Mouse (Mus musculus) megakaryocyte, embryonic 14.5 days (primary cell): Measurements from ENCODE around the gene Gm8909. TPM values are rescaled to one million over a fixed set of nuclear protein-coding genes. Genes with fewer than 3 reads are reported as not detected.
A peak's percentile ranks its signal among the peaks of the same experiment; 100 is the strongest.

Source experiments
- H3K27me3 ChIP-seq: replicated peaks from 2 replicates; pipeline ENCODE3; 2012; ENCODE audit warnings: inconsistent platforms
- H3K36me3 ChIP-seq: replicated peaks from 2 replicates; pipeline ENCODE3; 2012; ENCODE audit warnings: low read length, inconsistent platforms, mixed read lengths
- H3K4me1 ChIP-seq: 2 replicates; pipeline ENCODE4 v1.6.1; 2012; ENCODE audit warnings: inconsistent platforms
- H3K4me3 ChIP-seq: replicated peaks from 2 replicates; pipeline ENCODE3; 2012; ENCODE audit warnings: moderate library complexity, mild to moderate bottlenecking, inconsistent platforms
- H3K9me3 ChIP-seq: 2 replicates; pipeline ENCODE4 v1.6.1; 2012; ENCODE audit warnings: inconsistent platforms
- FLI1 ChIP-seq: IDR thresholded peaks from 2 replicates; pipeline ENCODE4 v1.6.1; 2012; ENCODE audit warnings: low read length, inconsistent platforms, mixed read lengths
- GATA1 ChIP-seq: IDR thresholded peaks from 3 replicates; pipeline ENCODE4 v1.6.1; 2012; ENCODE audit warnings: mixed read lengths, low read length, inconsistent platforms, borderline replicate concordance
- polyA plus RNA-seq: library from polyadenylated mRNA; stranded (reverse); fragments of >175 nt; gene quantifications from 2 replicates; pipeline ENCODE4 v1.2.3, GENCODE M21; 2012; ENCODE audit warnings: low replicate concordance; ENCODE audit not compliant: insufficient read depth

The Gm8909 gene
- polyA plus RNA-seq = not detected in 2 replicates

DNA sequence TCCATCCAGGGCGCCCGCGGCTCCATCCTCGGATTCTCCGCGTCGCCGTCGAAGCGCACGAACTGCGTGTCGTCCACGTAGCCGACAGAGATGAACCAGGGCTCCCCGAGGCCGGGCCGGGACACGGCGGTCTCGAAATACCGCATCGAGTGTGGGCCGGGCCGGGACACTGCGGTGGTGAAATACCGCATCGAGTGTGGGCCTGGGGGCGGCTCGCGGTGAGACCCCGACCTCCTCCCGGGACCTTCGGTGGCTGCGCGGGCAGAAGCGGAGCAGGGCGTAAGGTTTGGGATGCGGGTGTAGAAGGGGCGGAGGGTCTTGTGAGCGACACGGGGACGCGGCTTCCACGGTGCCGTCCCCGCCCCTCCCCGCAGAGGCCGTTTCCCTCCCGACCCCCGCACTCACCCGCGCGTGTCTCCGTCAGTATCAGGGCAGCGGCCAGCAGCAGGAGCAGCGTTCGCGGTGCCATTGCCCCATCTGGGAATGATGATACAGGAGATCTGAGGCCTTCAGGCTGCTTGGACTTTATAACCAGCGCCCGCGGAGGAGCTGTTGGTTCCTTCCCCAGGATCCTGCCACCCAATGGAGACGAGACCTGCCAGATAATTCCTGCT, at the start of gene Gm8909:
Gene Gm8909 (minus strand): TSS at position 499 of the 614 bp plus-strand sequence.
- no peak for TF ChIP-seq FLI1
- TF ChIP-seq GATA1 = no peak
- Histone ChIP-seq H3K36me3 (no peaks in the 10 kb centered on the region), H3K9me3 (no peaks in the 10 kb centered on the region), H3K27me3 (peaks cover 19% of the 10 kb centered on the region), H3K4me3 (peak within 1 kb of the TSS; percentile 87), H3K4me1 (no peaks in the 10 kb centered on the region)

DNA sequence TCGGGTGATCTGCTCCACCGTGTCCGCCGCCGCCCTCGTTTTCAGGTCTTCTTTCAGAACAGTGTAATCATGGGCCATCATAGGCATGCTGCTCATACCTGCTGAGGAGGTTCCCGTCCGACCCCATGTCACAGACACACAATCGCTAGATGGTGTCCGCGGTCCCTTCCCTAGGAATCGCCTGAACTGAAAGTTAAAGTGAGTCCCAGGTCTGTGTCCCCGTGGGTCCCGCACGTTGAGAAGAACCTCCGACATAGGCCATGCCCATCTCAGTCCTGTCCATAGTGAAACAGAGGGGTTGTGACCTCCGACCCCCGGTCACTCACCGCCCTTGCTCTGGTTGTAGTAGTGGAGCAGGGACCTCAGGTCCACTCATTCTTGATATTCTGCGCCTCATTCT, 47.2 kb upstream of the Gm8909 start:
- Histone ChIP-seq H3K4me1 (peaks cover 10% of the 10 kb centered on the region), H3K27me3 (peaks cover 82% of the 10 kb centered on the region), H3K9me3 (no peaks in the 10 kb centered on the region), H3K36me3 (no peaks in the 10 kb centered on the region), H3K4me3 (peak overlapping the region; percentile 77)
- TF ChIP-seq GATA1 (no peak), FLI1 (no peak)

DNA sequence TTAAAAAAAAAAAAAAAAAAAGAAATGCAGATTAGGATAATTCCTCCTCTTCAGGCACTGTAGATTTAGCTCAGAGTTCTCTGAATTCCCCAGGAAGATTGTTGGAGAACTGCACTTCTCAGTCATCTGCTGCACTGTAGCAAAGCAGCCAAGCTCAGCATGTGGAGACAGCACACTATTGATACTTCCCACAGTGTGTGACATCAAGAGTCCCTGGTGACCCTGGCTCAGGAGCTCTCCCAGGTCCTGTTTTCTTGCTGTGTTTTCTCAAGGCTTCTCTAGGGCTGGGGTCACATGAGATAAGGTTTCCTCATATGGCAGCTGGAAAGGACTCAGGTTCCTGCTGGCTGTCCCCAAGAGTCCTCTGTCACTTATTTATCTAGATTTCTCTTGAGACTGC, 38.5 kb upstream of the Gm8909 start:
- H3K4me3 ChIP-seq = no peak overlapping the region
- H3K27me3 ChIP-seq = peaks cover 72% of the 10 kb centered on the region
- no peaks in the 10 kb centered on the region for H3K36me3 ChIP-seq
- TF ChIP-seq GATA1 (no peak), FLI1 (no peak)
- peaks cover 9% of the 10 kb centered on the region for H3K4me1 ChIP-seq
- no peaks in the 10 kb centered on the region for H3K9me3 ChIP-seq

DNA sequence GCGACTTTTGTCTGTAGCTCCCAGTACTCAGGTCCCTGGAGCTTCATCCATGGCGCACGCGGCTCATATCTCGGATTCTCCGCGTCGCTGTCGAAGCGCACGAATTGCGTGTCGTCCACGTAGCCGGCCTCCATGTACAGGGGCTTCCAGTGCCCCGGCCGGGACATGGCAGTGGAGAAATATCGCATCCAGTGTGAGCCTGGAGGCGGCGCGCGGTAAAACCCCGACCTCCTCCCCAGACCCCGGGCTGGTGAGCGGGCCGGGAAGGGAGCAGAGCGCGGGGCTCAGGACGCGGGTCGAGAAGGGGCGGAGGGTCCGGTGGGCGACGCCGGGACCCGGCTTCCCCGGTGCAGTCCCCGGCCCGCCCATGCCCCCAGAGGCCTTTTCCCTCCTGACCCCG, 37.5 kb upstream of the Gm8909 start:
- no peaks in the 10 kb centered on the region for H3K9me3 ChIP-seq
- H3K36me3 ChIP-seq = no peaks in the 10 kb centered on the region
- H3K27me3 ChIP-seq = peaks cover 67% of the 10 kb centered on the region
- H3K4me1 ChIP-seq = peaks cover 9% of the 10 kb centered on the region
- no peak for TF ChIP-seq GATA1
- no peak for TF ChIP-seq FLI1
- peak overlapping the region; percentile 93 for H3K4me3 ChIP-seq

DNA sequence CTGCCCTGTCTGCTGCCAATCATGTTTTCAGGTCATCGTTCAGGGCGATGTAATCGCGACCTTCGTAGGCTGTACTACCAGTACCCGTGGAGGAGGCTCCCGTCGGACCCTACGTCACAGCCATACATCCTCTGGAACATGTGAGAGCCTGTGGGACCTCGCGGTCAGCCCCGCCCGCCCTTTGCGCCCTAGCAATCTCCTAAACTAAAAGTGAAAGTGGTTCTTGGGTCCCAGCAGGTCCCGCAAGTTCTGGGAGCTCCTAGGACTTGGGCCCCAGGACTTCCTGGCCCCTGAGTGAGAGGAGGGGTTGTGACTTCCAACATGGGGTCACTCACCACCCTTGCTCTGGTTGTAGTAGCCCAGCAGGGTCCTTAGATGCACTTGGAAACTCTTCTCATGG, 37.1 kb upstream of the Gm8909 start:
- Histone ChIP-seq H3K27me3 (peaks cover 64% of the 10 kb centered on the region), H3K4me3 (peak overlapping the region; percentile 93), H3K9me3 (no peaks in the 10 kb centered on the region), H3K36me3 (no peaks in the 10 kb centered on the region), H3K4me1 (peaks cover 9% of the 10 kb centered on the region)
- TF ChIP-seq GATA1 = no peak
- no peak for TF ChIP-seq FLI1

DNA sequence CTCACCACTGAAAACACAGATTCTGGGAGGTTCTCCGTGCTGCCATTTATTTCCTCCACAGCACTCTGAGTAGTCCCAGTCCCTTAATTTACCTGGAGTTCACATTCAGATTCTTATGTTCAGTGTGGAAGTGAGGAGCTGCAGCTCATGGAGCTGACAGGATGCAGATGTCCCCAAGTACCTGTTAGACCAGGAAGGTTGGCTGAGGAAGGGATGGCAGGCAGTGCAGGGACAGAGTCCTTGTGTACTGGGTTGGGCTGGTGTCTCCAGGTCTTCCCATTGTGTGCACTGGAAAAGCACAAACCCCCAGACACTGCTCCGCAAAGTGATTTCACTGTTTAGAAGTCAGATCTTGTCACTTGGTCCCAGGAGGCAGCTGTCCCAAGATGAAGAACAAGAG, 33.5 kb upstream of the Gm8909 start:
- peaks cover 14% of the 10 kb centered on the region for H3K4me1 ChIP-seq
- no peak overlapping the region for H3K4me3 ChIP-seq
- no peaks in the 10 kb centered on the region for H3K36me3 ChIP-seq
- TF ChIP-seq FLI1 = no peak
- no peak for TF ChIP-seq GATA1
- H3K27me3 ChIP-seq = peaks cover 73% of the 10 kb centered on the region
- no peaks in the 10 kb centered on the region for H3K9me3 ChIP-seq

DNA sequence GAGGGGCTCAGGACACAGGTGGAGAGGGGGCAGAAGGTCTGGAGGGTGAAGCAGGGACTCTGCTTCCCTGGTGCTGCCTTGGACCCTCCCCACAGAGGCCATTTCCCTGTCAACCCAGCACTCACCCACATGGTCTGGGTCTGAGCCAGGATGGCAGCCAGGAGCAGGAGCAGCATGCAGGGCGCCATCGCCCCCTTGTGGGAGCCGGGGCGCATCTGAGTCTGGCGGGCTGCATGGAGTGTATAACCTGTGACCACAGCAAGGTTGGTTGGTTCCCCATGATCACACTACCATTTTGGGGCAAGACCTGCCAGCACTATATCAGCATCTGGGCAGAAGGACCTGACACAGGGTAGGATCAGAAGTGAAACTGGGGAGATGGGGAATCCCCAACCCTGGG, 30.0 kb upstream of the Gm8909 start:
- Histone ChIP-seq H3K36me3 (no peaks in the 10 kb centered on the region), H3K9me3 (no peaks in the 10 kb centered on the region), H3K27me3 (peaks cover 59% of the 10 kb centered on the region), H3K4me3 (peak overlapping the region; percentile 48), H3K4me1 (peaks cover 5% of the 10 kb centered on the region; the same call in 1 of the 2 replicates)
- TF ChIP-seq GATA1 = no peak
- no peak for TF ChIP-seq FLI1

DNA sequence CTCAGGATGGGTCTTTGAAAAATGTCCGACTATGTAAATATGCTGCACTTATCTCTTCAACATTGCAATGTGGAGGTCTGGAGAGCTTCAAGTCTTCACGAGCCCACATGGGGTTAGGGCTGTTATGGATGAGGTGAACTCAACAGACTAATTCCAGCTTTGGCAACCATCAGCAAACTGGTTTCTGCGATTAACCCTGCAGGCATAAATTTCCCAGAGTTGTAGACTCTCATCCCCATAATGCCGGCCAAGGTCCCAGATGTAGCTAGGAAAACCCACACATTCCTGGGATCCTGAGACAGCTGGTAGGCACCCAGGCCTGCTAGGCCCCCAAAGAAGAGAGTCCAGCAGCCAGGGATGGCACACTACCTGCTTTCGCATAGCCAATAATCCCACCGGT, 26.1 kb upstream of the Gm8909 start:
- TF ChIP-seq GATA1 (no peak), FLI1 (no peak)
- H3K4me3 ChIP-seq = no peak overlapping the region
- H3K4me1 ChIP-seq = peaks cover 15% of the 10 kb centered on the region
- peaks cover 56% of the 10 kb centered on the region for H3K27me3 ChIP-seq
- no peaks in the 10 kb centered on the region for H3K36me3 ChIP-seq
- H3K9me3 ChIP-seq = no peaks in the 10 kb centered on the region

DNA sequence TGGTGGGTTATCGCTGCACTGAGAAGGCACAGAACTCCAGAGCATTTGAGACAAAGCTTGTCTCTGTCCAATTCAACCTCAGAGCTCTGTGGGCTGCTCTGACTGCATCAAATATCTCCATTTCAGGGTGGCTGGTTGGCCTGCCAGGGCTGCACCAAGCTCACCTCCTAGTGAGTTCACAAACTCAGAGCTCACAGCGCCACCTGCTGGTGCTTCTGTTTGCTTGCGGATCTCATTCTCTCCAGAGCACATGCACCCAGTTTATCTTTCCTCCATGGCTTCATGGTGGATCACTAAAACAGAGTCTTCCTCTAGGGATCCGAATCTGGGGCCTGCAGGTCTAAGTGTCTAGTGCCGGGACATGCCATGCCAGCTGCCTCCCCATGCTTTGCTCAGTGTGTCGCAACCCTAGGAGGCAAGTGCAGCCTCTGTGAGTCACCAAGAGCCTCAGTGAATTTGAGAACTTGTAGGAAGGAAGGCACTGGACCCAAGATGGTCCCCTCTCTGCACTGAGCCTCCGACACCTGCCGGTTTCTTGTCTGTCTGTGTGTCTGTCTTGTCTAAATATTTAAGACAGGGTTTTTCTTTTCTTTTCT, 25.3 kb upstream of the Gm8909 start:
- no peaks in the 10 kb centered on the region for H3K36me3 ChIP-seq
- H3K4me3 ChIP-seq = no peak overlapping the region
- TF ChIP-seq FLI1 (no peak), GATA1 (no peak)
- H3K4me1 ChIP-seq = peaks cover 20% of the 10 kb centered on the region
- peaks cover 58% of the 10 kb centered on the region for H3K27me3 ChIP-seq
- no peaks in the 10 kb centered on the region for H3K9me3 ChIP-seq

DNA sequence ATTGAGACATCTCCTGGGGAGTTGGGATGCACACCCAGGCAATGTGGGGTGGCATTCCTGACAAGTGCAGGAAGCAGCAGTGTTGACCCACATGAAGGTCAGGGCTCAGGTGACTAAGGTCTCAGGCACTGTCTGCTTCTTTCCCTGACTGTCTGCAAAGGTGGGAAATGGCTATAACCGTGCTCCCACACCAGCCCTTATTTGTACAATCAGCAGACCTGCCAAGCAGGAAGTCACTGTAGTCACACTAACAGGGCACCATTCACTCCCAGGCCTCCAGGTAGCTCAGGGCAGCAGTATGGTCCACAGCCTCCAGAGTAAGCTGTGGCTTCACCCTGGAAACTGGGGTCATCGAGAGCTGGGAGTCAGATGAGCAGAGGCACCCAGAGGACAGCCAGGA, 24.0 kb upstream of the Gm8909 start:
- H3K4me3 ChIP-seq = no peak overlapping the region
- TF ChIP-seq FLI1 (no peak), GATA1 (no peak)
- H3K4me1 ChIP-seq = peaks cover 15% of the 10 kb centered on the region
- H3K27me3 ChIP-seq = peaks cover 57% of the 10 kb centered on the region
- no peaks in the 10 kb centered on the region for H3K9me3 ChIP-seq
- no peaks in the 10 kb centered on the region for H3K36me3 ChIP-seq

DNA sequence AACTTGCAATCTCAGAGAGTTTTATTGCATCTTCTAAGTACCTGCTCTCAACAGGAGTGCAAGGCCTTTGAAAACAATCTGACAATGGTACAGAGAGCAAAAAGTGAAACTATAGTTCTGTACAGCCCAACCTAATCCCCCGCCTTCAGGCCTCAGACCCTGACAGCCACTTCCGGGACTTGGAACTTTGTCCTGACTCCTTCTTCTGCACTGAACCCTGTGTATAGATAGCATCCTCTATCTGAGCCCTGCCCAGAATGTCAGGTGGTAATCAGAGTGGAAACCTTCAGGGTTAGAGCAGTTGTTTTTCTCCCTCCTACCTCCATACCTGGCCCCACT, 21.8 kb upstream of the Gm8909 start, which contains the start of gene H2-T3:
Gene H2-T3 (minus strand): TSS at position 119 of the 339 bp plus-strand sequence.
- Histone ChIP-seq H3K9me3 (no peaks in the 10 kb centered on the region), H3K4me1 (peaks cover 15% of the 10 kb centered on the region), H3K36me3 (no peaks in the 10 kb centered on the region), H3K27me3 (peaks cover 71% of the 10 kb centered on the region), H3K4me3 (peak within 1 kb of the TSS; percentile 85)
- no peak for TF ChIP-seq GATA1
- TF ChIP-seq FLI1 = no peak
